Mouse (Mus musculus) CH12.LX (cell line): ENCODE measurements around the gene Ror2.

ENCODE experiments used
- BHLHE40 ChIP-seq: IDR thresholded peaks from 2 replicates; pipeline ENCODE4 v1.6.1; 2011; ENCODE audit warnings: mild to moderate bottlenecking, low read depth, low read length, improper control_type of control experiment
- CTCF ChIP-seq, 2 experiments: IDR thresholded peaks in 1 of 2; conservative IDR thresholded peaks in 1 of 2; 2 replicates each; pipeline ENCODE4 v1.5.1; 2011 to 2012; ENCODE audit warnings: low read depth in 2 of 2, low read length in 2 of 2, improper control_type of control experiment in 1 of 2, inconsistent platforms in 1 of 2, mild to moderate bottlenecking in 1 of 2, moderate library complexity in 1 of 2
- HCFC1 ChIP-seq: IDR thresholded peaks from 2 replicates; pipeline ENCODE4 v1.6.1; 2012; ENCODE audit warnings: low read depth, mild to moderate bottlenecking, inconsistent platforms, low read length, improper control_type of control experiment
- POLR2A ChIP-seq: IDR thresholded peaks from 2 replicates; pipeline ENCODE4 v1.6.1; 2011; ENCODE audit warnings: low read depth, mild to moderate bottlenecking, improper control_type of control experiment, low read length
- RCOR1 ChIP-seq: conservative IDR thresholded peaks from 2 replicates; pipeline ENCODE4 v1.6.1; 2012; ENCODE audit warnings: low read depth, mild to moderate bottlenecking, inconsistent platforms, low read length, improper control_type of control experiment
- SMC3 ChIP-seq: IDR thresholded peaks from 2 replicates; pipeline ENCODE4 v1.6.1; 2011; ENCODE audit warnings: low read depth, low read length, improper control_type of control experiment
- ZC3H11A ChIP-seq: IDR thresholded peaks from 2 replicates; pipeline ENCODE4 v1.6.1; 2012; ENCODE audit warnings: low read depth, mild to moderate bottlenecking, inconsistent platforms, low read length, improper control_type of control experiment

DNA sequence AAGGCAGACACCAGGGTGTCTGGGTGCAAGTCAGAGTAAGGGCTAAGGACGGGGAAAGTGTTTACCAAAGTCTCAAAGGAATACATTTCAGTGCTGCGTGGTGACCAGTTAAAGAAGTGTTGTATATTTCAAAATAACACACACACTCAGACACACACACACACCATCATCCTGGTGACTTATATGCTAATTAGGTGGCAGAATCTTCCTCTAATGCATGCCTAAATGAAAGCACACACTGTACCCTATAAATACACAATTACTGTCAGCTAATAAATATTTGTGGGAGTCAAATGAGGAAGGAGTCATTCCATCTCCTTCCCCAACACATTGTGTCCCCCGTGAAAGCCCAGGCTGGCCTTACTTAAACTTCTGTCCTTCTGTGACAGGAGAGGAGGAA is 66.5 kb downstream of the Ror2 start:
- no peak for TF ChIP-seq BHLHE40
- TF ChIP-seq ZC3H11A = no peak
- no peak for TF ChIP-seq SMC3
- TF ChIP-seq HCFC1 = no peak
- no peak for TF ChIP-seq POLR2A
- no peak for TF ChIP-seq CTCF (conservative IDR thresholded peaks at IDR 0.05 in 1 of 2, IDR thresholded peaks at IDR 0.05 in 1 of 2; ENCODE audit: low read depth in 2 of 2, low read length in 2 of 2)
- TF ChIP-seq RCOR1 = no peak
